Mouse (Mus musculus) kidney, adult 11 months (tissue): ENCODE measurements around the gene Rpl23.

ENCODE experiments used
- DNase-seq: peaks from one replicate; pipeline ENCODE4 v3.0.0; 2022

Gene Rpl23

GRCm38 (mm10) chr11:97781832-97782563, at the start of gene Rpl23:
TSS of gene Rpl23 (minus strand) at chr11:97782437.
- peak; percentile 97 for DNase-seq

GRCm38 (mm10) chr11:97832001-97832400, 49.8 kb upstream of the Rpl23 start:
- DNase-seq: no peak

GRCm38 (mm10) chr11:97830501-97830900, 48.3 kb upstream of the Rpl23 start:
- no peak for DNase-seq

- no peak for DNase-seq
Observed at GRCm38 (mm10) chr11:97829913-97830476, 47.8 kb upstream of the Rpl23 start.

GRCm38 (mm10) chr11:97829365-97829764, 47.1 kb upstream of the Rpl23 start:
- DNase-seq: no peak

GRCm38 (mm10) chr11:97827654-97828053, 45.4 kb upstream of the Rpl23 start:
- DNase-seq: no peak

GRCm38 (mm10) chr11:97826414-97826813, 44.2 kb upstream of the Rpl23 start:
- no peak for DNase-seq

GRCm38 (mm10) chr11:97825971-97826370, 43.7 kb upstream of the Rpl23 start:
- DNase-seq: no peak

- DNase-seq: no peak
Observed at GRCm38 (mm10) chr11:97825295-97825694, 43.1 kb upstream of the Rpl23 start.

GRCm38 (mm10) chr11:97824895-97825294, 42.7 kb upstream of the Rpl23 start:
- no peak for DNase-seq

GRCm38 (mm10) chr11:97824168-97824567, 41.9 kb upstream of the Rpl23 start:
- DNase-seq: no peak

GRCm38 (mm10) chr11:97822840-97823603, 40.8 kb upstream of the Rpl23 start:
- no peak for DNase-seq

- no peak for DNase-seq
Observed at GRCm38 (mm10) chr11:97821401-97822064, 39.3 kb upstream of the Rpl23 start.

GRCm38 (mm10) chr11:97820840-97821239, 38.6 kb upstream of the Rpl23 start:
- peak; percentile 92 for DNase-seq

GRCm38 (mm10) chr11:97819923-97820322, 37.7 kb upstream of the Rpl23 start:
- DNase-seq: no peak

- DNase-seq: no peak
Observed at GRCm38 (mm10) chr11:97819102-97819501, 36.9 kb upstream of the Rpl23 start.

GRCm38 (mm10) chr11:97818571-97818970, 36.3 kb upstream of the Rpl23 start:
- DNase-seq: no peak

- DNase-seq: no peak
Observed at GRCm38 (mm10) chr11:97818003-97818402, 35.8 kb upstream of the Rpl23 start.

- DNase-seq: peak; percentile 80
Observed at GRCm38 (mm10) chr11:97817379-97817778, 35.1 kb upstream of the Rpl23 start.

GRCm38 (mm10) chr11:97816916-97817315, 34.7 kb upstream of the Rpl23 start:
- DNase-seq: no peak

- no peak for DNase-seq
Observed at GRCm38 (mm10) chr11:97816176-97816575, 33.9 kb upstream of the Rpl23 start.

GRCm38 (mm10) chr11:97815736-97816135, 33.5 kb upstream of the Rpl23 start:
- no peak for DNase-seq
